Mouse (Mus musculus) right cerebral cortex, adult 18-20 months (tissue): ENCODE results near the gene Hrasls.
A peak's percentile ranks its signal among the peaks of the same experiment; 100 is the strongest.

Experiments
- DNase-seq: peaks from one replicate; pipeline ENCODE4 v3.0.0; 2022; ENCODE audit warnings: mixed read lengths

Gene Hrasls

DNA sequence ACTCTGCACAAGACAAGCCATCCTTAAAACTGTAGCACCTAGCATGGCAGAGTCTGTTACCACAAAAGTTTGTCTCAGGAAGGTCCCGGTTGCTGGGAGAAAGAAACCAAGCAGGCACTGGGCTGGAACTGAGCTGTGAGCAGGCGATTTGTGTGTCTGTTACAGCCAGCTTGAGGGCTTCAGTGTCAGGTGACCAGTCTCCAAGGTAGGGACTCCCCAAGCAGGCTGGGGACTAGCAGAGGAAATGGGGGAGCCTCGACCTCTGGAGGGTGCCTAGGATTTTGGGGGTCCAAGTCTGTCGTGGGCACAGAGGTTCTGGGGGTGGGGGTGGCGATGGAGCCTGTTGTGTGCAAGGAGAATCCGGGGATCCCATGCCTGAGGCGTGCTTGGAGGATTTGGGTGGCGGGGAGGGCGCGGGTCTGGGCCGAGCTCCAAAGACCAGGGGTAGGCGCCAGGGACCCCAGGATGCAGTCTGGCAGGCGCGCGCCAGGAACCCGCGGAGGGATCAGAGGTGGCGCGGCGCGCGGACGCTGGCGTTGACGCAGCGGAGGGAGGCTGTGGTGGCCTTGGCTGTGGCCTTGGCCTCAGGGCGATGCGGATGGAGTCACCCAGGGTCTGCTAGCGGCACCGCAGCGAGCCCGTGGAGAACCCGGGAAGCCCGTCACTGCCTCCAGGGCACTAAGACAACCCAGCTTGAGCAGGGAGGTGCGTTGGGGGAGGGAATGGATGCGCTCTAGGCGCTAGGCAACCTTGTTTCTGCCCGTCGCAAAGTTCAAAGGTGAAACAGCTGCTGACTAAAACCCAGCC lies at the start of gene Hrasls:
Gene Hrasls, plus strand, starts transcription at position 91 of the 807 bp plus-strand sequence.
- DNase-seq: peak; percentile 43

DNA sequence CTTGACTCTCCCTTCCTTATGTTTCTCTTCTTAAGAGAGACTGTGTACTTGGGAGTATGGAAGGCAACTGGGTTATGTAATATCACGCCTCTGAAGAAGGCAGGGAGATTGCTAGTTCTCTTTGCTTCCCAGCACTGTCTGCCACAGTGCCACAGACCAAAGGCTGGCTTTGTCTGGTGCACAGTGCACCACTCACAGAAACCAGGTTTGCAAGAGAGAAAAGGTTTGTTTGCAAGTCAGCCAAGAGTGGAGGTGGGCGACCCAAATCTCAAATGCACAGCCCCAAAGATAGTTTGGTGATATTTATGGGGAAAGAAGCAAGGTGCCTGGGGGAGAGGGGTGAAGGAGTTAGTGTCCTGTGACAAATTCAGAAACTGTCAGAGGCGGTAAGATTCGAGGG lies 47.2 kb upstream of the Hrasls start:
- DNase-seq: peak; percentile 68

DNA sequence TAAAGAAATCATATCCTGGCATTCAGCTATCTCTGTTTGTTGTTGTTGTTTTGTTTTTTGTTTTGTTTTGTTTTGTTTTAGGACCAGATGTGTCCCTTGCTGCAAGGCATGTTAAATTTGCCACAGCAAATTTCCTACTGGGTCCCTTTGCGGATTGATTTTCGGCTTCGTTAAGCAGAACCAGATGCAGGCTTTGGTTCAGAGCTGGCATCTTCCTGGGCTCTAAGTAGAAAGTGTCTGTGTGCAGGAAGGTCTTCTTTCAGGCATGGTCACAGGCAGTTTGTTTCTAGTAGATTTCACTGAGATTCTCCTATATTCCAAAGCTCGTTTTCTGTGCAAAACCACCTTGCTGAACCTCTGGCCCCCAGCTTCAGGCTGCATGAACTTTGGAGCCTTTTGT lies 42.4 kb upstream of the Hrasls start:
- no peak for DNase-seq

DNA sequence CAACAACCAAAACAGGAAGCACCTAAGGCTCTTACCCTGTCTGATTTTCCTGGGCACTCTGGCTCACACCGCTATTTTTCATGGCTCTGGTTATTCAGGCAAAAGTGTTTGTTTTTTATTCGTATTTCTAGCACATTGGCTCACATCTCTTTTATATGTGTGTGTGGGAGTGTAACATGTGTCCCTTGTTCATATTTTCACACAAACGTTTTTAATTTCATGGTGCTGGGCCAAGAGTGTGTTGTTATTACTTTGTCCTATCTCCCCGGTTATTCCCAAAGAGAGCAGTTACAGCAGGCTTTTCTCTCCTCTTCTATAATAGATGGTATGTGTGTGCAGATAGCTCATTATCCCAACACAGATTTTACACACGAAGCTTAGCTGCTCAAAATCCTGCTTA lies 37.8 kb upstream of the Hrasls start:
- DNase-seq: no peak

DNA sequence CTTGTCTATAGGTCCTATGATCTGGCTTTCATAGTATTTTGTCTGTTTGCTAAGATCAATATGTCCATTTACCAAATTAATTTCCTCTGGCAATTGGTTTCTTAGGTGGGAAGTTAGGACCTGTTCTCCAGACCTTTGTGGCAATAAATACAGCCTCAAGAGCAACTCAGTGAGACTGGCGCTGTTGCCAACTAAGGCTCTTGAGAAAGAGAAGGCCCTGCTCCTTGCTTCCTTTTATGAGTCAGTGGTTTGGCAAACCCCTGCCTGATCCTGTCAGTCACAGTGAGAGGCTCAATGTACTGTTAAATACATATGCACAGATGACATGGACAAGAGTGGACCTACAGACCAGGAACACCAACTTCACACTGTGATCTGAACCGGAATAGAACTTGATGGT lies 36.3 kb upstream of the Hrasls start:
- no peak for DNase-seq

- DNase-seq: no peak
Observed at GRCm38 (mm10) chr16:29174831-29175350, 34.6 kb upstream of the Hrasls start.

DNA sequence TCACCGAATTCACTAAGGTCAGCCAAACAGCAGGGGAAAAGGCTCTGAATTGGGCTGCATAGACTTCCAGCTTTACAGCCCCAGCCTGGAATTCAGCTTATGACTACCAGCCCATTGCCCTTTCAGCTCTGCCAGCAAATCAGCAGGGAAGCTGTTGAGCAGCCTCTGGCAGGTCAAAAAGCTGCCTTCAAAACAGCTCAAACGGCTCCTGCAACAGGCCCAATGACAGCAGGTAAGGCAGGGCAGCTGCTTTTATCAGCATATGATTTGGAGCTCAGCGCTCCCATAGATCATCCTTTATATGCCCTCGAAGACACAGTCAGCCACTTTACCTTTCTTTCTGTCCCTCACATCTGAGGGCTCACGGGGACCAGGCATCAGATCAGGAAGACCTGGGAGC lies 16.6 kb upstream of the Hrasls start:
- no peak for DNase-seq

DNA sequence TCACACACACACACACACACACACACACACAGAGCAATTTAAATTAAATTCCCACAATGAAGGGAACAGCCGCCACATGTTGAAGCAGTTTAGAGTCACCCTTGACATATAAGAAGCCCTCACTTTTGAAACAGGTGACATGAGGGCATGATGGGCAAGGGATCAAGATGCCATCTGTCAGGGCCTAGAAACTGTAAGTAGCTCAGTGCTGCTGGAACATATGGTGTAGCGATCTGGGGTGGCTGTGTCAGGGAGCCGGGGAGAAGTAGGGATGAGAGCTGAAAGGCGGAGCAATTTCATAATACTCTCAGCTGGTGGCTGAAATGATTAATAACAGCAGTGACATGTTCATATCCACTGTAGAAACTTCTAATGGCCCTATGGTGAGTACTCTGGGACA lies 15.5 kb upstream of the Hrasls start:
- DNase-seq: no peak

- no peak for DNase-seq
Observed at GRCm38 (mm10) chr16:29195156-29195555, 14.3 kb upstream of the Hrasls start.

DNA sequence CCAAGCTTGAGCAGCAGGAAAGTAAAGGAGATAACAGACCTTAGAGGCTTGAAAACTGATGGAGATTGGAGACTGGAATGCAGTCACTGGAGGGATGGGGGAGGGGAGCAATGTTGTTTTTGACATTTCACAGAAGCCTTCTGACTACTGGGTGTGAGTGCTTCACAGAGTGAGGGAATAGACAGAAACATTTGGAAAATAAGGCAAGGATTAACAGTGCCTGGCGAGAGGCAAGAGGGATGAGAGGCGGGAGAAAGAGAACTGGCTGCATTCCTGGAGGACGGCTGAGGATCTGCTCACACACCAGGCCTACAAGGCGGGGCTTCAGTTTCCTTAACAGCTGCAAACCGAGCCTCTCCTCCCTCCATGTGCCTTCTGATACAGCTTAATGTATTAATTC lies 11.0 kb upstream of the Hrasls start:
- DNase-seq: peak; percentile 66

- DNase-seq: no peak
Observed at GRCm38 (mm10) chr16:29201146-29201545, 8.3 kb upstream of the Hrasls start.

- peak; percentile 58 for DNase-seq
Observed at GRCm38 (mm10) chr16:29204875-29205274, 4.6 kb upstream of the Hrasls start.

- DNase-seq: no peak
Observed at GRCm38 (mm10) chr16:29205581-29205980, 3.9 kb upstream of the Hrasls start.

- peak; percentile 26 for DNase-seq
Observed at GRCm38 (mm10) chr16:29208841-29209240, 654 bp upstream of the Hrasls start.

DNA sequence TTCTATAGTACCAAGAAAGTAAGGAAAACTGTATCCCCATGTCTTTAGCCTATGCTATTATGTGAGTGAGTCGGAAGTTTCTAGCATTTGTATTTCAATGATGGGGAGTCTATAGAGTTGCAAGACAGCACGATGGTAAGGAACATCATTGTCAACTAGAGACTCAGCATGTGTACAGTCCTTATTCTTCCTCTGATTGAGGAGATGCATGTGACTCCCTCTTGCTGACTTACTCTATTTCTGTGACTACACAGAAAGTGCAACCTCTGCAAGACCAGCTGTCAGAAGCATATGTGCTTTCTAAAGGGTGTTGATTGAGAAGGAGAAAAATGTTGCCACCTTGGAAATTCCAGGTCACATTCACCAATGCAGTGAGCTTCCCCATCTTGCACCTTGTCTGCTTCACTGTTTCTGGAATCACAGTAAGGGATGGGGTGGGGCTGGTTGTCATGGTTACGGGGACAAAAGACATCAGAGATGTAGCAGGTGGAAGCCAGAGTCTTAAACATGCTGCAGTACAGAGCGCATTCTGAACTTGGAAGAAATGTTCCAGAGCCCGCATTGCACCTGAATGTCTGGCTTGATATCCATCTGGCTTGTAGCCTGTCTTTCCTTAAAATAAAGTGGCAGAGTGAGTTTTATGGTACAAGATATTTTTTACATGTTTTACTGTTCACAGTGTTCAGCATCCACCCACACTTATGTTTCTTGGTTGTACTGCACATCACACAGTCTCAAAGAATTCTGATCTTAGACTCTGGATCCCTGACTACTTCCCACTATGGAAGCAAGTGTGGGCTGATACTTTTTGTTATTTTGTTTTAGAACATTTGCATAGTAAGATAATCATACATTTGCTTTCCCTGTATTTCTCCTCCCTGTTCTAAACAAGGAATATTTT lies 7.2 kb downstream of the Hrasls start:
- DNase-seq: peak; percentile 85

DNA sequence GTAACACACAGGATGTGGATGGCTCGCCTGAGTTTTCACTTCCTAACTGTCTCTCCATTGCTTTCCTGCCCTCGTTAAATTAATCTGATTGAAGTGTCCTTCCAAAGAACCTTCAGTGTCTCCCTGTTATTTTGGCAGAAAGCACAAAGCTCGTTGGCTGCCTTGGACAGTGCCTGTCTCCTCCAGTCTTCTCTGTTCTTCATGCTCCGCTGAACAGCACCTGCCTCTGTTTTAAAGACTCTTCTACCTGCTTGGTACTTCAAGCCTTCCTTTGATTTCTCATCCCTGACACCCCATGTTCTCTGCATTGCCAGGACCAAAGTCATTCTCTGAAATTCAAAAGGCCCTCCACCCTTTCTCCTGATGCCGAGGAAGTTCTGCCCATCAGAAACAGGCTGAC lies 26.5 kb downstream of the Hrasls start:
- DNase-seq: no peak

- DNase-seq: no peak
Observed at GRCm38 (mm10) chr16:29254325-29254724, 44.8 kb downstream of the Hrasls start.
